Mouse (Mus musculus): Measurements from ENCODE around the gene Rgs10. TPM values are rescaled to one million over a fixed set of nuclear protein-coding genes. Genes with fewer than 3 reads are reported as not detected.

The Rgs10 gene
- total and polyA plus RNA-seq, 3 experiments = 42.3 to 44.7 TPM; not detected in 1

GRCm38 (mm10) chr7:128432574-128432973, 14.0 kb upstream of the Rgs10 start:
- Histone ChIP-seq H3K27me3 (ENCODE audit: control insufficient read depth in 1 of 2, insufficient read depth in 2 of 2, low read length in 2 of 2) (no peaks in the 10 kb centered on the region), H3K79me2 (ENCODE audit: control insufficient read depth, insufficient read depth, low read length, poor library complexity) (no peaks in the 10 kb centered on the region), H3K4me3 (ENCODE audit: control insufficient read depth in 1 of 2, insufficient read depth in 1 of 2, low read depth in 2 of 2, low read length in 2 of 2) (no peak overlapping the region), H3K4me1 (ENCODE audit: control insufficient read depth in 1 of 2, insufficient read depth in 2 of 2, low read length in 2 of 2) (no peaks in the 10 kb centered on the region), H3K9ac (ENCODE audit: control insufficient read depth, low read depth, low read length, poor library complexity, severe bottlenecking) (no peak overlapping the region), H3K36me3 (ENCODE audit: control insufficient read depth in 1 of 2, insufficient read depth in 2 of 2, low read length in 2 of 2) (no peaks in the 10 kb centered on the region), H3K9me3 (replicated peaks; ENCODE audit: insufficient read depth, low read length) (no peaks in the 10 kb centered on the region), H3K27ac (ENCODE audit: control insufficient read depth, low read depth, low read length) (no peak overlapping the region)
- DNase-seq (ENCODE audit: low read depth, low spot score) = no peak
- no peak for TF ChIP-seq POLR2AphosphoS5 (IDR thresholded peaks at IDR 0.05; ENCODE audit: borderline replicate concordance, low read depth, low read length)
- no peak for TF ChIP-seq HCFC1 (IDR thresholded peaks at IDR 0.05; ENCODE audit: low read depth, low read length)
- TF ChIP-seq EP300 (IDR thresholded peaks at IDR 0.05; ENCODE audit: low read depth in 1 of 2, low read length in 2 of 2) = no peak
- no peak for TF ChIP-seq ZNF384 (IDR thresholded peaks at IDR 0.05; ENCODE audit: low read depth, low read length)
- no peak for TF ChIP-seq MYB (IDR thresholded peaks at IDR 0.05; ENCODE audit: low read depth, low read length)
- TF ChIP-seq POLR2AphosphoS2 (IDR thresholded peaks at IDR 0.05; ENCODE audit: low read length) = no peak
- no peak for TF ChIP-seq ELF1 (IDR thresholded peaks at IDR 0.05; ENCODE audit: low read depth, low read length)
- TF ChIP-seq TCF12 (IDR thresholded peaks at IDR 0.05; ENCODE audit: low read depth, low read length) = no peak
- TF ChIP-seq ETS1 (IDR thresholded peaks at IDR 0.05; ENCODE audit: low read depth, low read length) = no peak
- TF ChIP-seq USF2 (IDR thresholded peaks at IDR 0.05; ENCODE audit: borderline replicate concordance in 1 of 2, insufficient read depth in 1 of 2, low read depth in 1 of 2, low read length in 2 of 2) = no peak
- no peak for TF ChIP-seq NRF1 (IDR thresholded peaks at IDR 0.05; ENCODE audit: insufficient read depth, low read depth, low read length, poor library complexity, severe bottlenecking)
- no peak for TF ChIP-seq MXI1 (IDR thresholded peaks at IDR 0.05; ENCODE audit: low read depth, low read length)

- H3K9ac ChIP-seq (ENCODE audit: control insufficient read depth, low read depth, low read length, poor library complexity, severe bottlenecking) = no peak overlapping the region
- no peaks in the 10 kb centered on the region for H3K9me3 ChIP-seq (replicated peaks; ENCODE audit: insufficient read depth, low read length)
- no peak for DNase-seq (ENCODE audit: low read depth, low spot score)
- peaks cover 1% of the 10 kb centered on the region for H3K79me2 ChIP-seq (ENCODE audit: control insufficient read depth, insufficient read depth, low read length, poor library complexity)
- H3K4me1 ChIP-seq (ENCODE audit: control insufficient read depth in 1 of 2, insufficient read depth in 2 of 2, low read length in 2 of 2) = 0 out of 4 replicates have a peak, but pooled peaks cover 0 to under 1% of the 10 kb centered on the region in 2 experiments
- H3K36me3 ChIP-seq (ENCODE audit: control insufficient read depth in 1 of 2, insufficient read depth in 2 of 2, low read length in 2 of 2) = no peaks in the 10 kb centered on the region
- TF ChIP-seq TBP (IDR thresholded peaks at IDR 0.05; ENCODE audit: low read depth, low read length) = no peak
- no peak for TF ChIP-seq KAT2A (conservative IDR thresholded peaks at IDR 0.05; ENCODE audit: low read depth, low read length)
- no peak for TF ChIP-seq CHD2 (IDR thresholded peaks at IDR 0.05; ENCODE audit: low read length)
- TF ChIP-seq NELFE (IDR thresholded peaks at IDR 0.05; ENCODE audit: low read depth, low read length) = no peak
- TF ChIP-seq USF2 (IDR thresholded peaks at IDR 0.05; ENCODE audit: borderline replicate concordance in 1 of 2, insufficient read depth in 1 of 2, low read depth in 1 of 2, low read length in 2 of 2) = no peak
- no peak for TF ChIP-seq RAD21 (IDR thresholded peaks at IDR 0.05; ENCODE audit: low read depth, low read length)
- TF ChIP-seq SMC3 (IDR thresholded peaks at IDR 0.05; ENCODE audit: low read depth, low read length) = no peak
- TF ChIP-seq ZC3H11A (IDR thresholded peaks at IDR 0.05; ENCODE audit: low read depth, low read length) = no peak
- no peak for TF ChIP-seq MAZ (IDR thresholded peaks at IDR 0.05; ENCODE audit: low read depth, low read length)
- no peak overlapping the region for H3K4me3 ChIP-seq (ENCODE audit: control insufficient read depth in 1 of 2, insufficient read depth in 1 of 2, low read depth in 2 of 2, low read length in 2 of 2)
- H3K27ac ChIP-seq (ENCODE audit: control insufficient read depth, low read depth, low read length) = no peak overlapping the region
- peaks cover 0 to 3% of the 10 kb centered on the region in 2 experiments; a peak in 1 of 4 replicates for H3K27me3 ChIP-seq (ENCODE audit: control insufficient read depth in 1 of 2, insufficient read depth in 2 of 2, low read length in 2 of 2)
Observed at GRCm38 (mm10) chr7:128422491-128422890, 3.9 kb upstream of the Rgs10 start.

Measured in MEL (cell line).